Mouse (Mus musculus): ENCODE data around the gene Igsf3.
"Not testable (repeated sequence)": the region's sequence is repeated elsewhere in the genome, so short reads cannot be mapped to it uniquely, and the experiment has no call there.

Gene Igsf3

DNA sequence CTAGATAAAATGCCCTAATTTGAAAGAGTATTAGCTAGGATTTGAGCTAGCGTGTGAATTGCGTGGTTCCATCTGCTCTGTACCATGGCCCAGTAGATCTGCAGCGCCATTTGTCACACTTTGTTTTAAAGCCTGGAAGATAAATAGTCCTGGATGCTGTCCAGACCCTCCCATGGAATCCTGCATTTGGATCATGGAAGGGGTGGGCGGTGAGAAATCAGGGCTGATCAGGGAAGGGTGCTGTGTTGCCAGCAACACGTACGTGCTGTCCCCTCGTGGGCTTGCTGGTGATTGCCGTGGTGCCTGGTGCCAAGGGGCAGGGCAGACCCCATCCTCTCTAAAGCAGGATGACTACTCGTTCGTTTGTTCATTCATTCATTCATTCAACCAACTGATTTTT lies 28.6 kb downstream of the Igsf3 start:
- DNase-seq (ENCODE audit: low spot score) = no peak

DNA sequence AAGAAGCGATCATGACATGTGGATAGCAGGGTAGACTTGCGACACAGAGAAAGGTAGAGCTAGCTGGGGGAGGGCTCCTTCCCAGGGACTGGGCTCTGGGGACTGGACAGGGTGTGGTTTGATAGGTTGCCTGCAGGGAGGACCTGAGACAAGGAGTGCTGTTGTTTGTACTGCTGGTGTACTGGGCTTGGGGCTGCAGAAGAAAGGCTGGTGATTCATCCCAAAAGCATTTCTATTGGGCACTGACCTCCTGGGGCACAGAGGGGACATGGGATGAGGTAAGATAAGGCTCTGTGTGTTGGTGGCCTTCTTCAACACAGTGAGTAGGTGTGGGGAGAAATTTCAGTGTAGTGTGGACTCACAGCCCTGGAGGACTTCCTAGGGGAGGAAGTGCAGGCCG lies 29.2 kb downstream of the Igsf3 start:
- DNase-seq (ENCODE audit: low spot score) = no peak

DNA sequence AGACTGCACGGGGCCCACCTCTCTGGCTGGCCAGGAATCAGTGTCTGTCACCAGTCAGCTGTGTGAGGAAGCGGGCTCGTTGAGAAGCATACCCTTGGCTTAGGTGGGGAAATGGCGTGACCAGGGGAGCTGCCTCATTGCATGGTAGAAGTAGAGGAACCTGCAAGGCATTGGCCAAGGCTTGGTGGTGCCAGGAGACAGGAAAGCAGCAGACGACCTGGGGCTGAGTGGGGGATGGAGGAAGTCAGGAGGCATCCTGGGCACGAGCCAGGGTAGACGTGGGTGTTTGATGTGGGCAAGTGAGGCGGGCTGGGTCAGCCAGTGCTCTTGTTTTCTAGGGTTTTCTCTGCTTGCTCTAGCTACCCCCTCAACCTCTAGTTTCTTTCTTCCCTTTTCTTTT lies 30.7 kb downstream of the Igsf3 start:
- no peak for DNase-seq (ENCODE audit: low spot score)

DNA sequence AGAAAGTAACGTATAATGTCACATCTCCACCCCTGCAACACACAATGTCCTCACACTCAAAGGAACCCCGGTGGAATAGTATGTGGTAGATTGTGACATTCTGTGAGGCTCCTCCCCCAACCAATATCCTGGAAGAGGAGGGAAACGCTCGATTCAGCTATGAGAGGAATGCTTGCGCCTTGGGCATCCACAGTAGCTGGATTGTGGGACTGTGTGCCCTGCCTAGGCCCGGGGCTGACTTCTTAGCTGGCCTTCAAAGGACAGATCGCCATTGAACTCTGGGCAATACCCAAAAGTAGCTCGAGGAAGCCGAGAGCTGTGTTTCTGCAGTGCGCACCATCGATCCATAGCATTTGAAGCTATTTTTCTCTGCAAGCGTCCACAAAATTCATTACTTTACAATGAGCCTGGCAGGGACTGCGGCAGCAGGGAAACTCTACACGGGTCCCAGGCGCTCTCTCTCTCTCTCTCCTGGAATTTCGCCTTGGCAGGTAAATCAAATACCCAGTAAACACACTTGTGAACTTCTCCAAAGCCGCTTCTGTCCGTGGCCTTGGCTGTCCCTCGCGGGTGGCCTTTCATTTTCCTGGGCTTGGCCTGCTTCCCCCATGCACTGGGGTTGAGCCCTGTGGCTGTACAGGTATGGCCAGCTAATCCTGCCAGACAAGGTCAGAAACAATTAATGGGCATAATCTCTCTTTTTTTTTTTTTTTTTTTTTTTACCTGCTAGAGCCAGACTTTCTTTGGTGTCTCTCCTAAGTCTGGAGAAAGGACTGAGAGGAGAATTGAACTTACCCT lies 32.3 kb downstream of the Igsf3 start:
- DNase-seq (ENCODE audit: low spot score) = no peak

DNA sequence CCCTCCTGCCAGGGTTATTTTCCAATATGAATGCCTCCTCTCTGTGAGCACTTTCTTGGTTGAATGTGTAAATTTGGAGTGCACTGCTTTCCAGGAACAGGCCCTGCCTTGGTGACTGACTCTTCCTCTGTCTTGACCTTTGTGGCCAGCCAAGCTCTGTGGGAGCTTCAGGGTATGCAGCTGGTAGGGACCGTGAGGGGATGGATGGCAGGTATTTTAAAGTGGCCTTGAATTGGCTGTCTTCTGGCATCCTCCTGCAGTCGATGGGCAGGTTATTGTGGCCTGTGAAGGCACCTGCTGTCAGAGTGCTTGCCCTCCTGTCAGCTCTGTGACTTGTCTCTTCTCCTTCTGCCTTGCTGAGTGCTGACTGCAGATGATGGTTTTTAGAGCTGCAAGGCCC lies 33.3 kb downstream of the Igsf3 start:
- DNase-seq (ENCODE audit: low spot score) = no peak

DNA sequence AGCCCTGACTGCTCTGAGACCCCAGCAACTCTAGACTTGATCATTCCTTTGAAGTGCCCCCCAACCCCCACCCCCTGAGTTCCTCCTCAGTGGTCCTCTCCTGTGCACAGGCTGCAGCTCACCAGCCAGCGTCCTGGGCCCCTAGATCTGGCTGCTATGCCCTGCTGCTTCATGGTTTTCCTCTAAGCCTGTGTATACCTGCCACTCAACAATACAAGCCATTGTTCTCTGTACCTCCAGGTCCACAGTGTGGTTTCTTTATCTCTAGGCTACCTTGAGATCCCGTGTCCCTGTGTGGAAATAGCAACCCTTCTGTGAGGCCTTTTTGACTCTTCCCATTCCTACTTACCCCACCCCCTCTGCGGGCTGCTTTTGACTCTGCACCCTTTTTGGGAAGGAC lies 33.9 kb downstream of the Igsf3 start:
- DNase-seq (ENCODE audit: low spot score) = no peak

DNA sequence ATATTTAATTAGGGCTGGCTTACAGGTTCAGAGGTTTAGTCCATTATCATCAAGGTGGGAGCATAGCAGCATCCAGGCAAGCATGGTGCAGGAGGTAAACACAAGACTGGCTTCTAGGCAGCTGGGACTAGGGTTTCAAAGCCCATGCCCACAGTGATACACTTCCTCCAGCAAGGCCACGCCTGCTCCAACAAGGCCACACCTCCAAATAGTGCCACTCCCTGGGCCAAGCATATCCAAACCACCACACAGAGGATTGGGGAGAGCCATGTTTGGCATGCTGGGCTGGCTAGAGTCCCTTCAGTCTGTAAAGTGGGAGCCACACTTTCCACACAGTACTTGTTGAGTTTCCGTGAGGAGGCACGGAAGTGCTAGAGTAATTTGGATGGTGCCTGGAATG lies 34.7 kb downstream of the Igsf3 start:
- no peak for DNase-seq (ENCODE audit: low spot score)

DNA sequence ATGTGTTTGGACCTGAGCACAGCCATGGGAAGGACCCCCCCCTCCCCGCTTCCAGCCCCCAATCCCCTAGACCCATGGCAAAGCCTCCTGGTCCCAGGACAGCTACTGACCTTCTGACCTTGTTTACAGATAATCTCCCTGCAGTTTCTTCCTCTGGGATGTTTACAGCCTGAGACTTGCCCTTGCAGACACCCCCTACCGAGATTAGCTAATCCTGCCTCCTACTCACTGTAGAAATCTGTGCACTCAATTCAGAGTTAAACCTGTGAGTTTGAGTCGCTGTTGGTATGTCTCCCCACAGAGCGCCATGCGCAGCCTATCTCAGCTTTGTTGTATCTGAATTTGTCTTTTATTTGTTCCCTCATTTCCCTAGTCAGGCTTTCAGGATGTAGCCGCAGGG lies 35.2 kb downstream of the Igsf3 start:
- DNase-seq (ENCODE audit: low spot score) = no peak

DNA sequence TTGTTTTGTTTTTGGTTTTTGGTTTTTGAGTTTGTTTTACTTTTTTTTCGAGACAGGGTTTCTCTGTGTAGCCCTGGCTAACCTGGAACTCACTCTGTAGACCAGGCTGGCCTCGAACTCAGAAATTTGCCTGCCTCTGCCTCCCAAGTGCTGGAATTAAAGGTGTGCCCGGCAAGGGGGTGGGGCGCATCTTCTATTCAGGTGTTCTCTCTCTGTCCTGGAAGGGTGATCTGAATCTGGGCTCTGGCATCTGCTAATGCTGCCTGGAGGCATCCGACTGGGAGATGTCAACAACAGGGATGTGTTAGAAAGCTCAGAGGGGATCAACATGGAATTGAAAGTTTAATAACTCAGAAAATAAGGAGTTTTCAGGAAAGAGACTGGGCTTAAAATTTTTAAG lies 36.1 kb downstream of the Igsf3 start:
- not testable (repeated sequence) for DNase-seq (ENCODE audit: low spot score)

DNA sequence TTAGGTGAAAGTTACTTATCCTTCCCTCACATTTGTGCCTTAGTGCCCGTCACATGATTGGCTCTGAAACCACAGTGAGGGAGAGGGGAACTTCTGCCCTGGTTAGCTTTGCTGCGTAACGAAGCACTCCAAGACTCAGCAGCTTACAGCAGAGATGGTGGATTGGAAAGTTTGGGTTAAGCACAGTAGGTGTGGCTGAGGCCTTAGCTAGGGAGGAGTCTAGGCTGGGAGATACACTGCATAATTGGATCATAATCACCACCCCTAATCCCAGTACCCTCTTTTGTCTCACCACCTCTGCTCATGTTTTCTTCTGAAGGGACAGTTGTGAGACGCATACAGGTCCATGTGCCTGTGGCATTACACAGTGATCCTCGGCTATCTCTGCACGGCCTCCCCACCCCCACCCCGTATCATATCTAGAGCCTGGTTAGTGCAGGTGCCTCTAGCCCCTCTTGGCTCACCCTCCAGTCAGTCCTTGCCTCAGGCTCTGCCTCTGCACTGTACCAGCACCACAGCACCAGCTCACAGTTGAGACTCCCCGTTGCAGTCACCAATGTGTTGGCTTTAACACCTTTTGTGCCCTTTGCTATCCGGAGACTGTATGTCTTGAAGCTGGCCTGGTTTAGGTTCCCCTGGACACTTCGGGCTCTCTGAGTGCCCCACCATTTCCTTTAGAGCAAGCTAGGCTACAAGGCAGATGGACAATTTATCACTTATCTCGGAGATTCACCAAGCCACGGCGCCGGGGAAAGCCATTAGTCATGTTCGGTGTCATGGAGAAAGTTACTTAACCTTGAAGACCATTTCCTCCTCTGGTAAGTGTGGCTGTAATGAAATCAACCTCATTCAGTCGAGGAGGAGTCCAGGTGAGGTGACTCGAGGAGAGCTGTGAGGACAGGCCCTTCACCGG lies 42.1 kb downstream of the Igsf3 start:
- no peak for DNase-seq (ENCODE audit: low spot score)

DNA sequence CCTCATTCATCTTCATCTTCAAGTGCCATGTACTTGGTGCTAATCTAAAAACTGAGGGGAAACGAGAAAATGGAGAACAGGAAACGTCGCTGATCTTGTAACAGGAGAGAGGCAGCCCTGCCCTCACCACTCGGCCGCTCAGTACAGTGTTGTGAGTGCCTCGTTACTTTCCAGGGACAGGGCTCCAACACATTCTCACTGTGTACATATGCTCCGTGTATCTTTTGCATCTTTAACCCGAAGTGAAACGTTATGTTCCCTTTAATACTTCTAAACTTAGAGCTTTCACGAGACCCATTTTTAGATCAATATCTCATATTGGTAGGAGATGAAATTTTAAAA lies 42.7 kb downstream of the Igsf3 start:
- DNase-seq (ENCODE audit: low spot score) = no peak

DNA sequence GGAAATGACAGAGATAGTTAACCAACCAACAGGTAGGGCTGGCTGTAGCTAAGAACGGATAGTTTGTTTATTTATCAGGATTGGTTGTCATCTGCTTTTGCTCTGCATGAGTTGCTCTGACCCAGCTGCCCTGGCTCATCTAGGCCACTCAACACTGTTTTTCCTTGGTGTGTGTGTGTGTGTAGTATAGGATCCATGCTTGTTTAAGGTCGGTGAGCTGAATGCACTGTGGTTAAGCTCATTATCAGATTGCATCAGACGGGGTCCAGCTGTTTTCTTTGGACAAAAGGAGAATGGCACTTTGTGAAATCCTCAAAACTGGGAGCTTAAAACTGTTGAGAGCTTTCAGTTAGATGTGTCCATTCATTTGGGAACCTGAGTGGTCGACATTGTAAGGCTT lies 46.3 kb downstream of the Igsf3 start:
- DNase-seq (ENCODE audit: low spot score) = no peak

DNA sequence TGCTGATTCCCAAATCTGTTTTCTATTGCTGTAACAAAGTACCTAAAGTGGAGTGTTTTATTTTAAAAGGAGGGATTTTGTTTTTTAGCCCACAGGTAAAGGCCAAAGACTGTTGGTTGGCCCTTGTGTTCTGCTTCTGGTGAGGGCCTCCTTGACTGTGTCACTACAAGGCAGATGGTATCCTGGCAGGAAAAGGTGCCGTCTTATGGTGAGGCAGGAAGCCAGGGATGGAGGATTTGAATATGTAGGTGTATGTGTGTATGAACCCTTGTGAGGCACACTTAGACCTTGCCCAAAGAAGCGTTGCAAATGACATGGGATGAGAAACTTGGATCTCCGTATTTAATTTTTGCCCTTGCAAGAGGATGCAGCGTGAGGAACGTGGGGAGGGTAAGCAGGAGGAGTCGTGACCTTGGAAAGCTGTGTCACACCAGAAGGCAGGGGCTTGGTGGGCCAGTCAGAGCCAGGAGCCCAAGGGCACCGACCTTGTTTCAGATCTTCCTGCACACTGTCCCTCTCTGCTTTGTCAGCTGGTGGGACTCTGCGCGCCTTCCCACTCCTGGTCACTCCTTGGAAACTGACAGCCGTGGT lies 47.5 kb downstream of the Igsf3 start:
- no peak for DNase-seq (ENCODE audit: low spot score)

DNA sequence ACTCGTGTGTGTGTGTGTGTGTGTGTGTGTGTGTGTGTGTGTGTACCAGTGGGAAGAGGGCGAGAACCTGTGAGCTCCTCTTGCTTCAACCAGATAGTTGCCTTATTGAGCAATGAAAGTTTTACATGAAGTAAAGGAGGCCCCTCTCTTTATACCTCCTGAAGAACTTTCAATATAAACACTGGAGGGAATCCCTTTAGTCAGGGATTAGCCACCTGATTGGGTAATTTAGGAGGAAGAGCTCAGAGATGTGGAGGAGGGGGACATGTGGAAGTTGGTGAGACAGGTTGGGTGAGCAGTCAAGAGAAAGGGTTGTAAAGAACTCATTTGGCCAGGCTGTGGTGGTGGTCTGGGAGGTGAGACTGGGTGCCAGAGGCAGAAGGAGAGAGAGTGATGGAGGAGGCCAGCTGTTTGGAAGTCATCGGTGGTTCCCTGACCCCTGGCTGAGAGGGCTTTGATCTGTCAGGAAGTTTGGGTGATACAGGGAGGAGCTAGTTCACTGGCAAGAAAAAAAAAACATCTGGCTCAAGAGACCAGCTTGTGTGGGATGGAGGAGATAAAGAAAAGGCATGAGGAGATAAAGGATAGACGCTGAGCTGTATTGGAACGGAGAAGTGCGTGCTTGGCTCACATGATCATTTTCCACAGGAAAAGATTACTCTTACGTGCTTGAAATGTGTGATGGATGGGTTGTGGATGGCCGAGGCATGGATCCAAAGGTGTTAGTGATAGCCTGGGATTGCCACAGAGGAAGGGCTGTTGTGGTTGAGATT lies 53.3 kb downstream of the Igsf3 start:
- no peak for DNase-seq (ENCODE audit: low spot score)

DNA sequence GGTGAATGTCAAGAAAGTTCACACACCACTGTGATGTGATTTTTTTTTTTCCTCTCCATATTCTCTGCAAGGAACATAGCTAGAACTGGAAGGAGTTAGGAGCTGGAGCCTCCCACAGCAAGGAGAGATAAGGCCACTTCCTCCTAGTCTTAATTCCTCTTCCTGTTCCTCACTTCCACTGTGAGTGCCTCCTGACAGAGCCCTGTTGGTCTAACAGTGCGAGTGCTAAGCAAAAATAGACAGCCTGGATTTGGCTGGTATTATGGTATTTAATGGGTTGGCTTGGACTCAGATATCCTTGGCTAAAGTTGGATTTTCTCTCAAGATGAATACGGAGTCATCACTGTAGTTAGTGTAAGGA lies 53.9 kb downstream of the Igsf3 start:
- DNase-seq (ENCODE audit: low spot score) = no peak

DNA sequence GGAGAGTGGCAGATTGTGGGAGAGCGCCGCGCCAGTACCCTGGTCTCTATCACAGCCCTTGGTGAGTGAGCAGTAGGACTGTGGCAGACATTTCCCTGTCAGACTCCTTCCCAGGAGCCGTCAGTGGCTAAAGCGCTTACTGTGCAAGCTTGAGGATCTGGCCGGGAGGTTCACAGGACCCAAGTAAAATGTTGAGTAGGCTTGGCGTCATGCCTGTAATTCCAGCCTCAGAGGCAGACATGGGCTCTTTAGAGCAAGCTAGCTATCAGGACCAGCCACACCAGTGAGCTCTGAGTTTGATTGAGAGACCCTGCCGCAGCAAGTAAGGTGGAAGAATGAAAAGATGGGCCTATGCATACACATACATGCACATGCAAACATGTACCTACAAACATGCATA lies 58.8 kb downstream of the Igsf3 start:
- no peak for DNase-seq (ENCODE audit: low spot score)

DNA sequence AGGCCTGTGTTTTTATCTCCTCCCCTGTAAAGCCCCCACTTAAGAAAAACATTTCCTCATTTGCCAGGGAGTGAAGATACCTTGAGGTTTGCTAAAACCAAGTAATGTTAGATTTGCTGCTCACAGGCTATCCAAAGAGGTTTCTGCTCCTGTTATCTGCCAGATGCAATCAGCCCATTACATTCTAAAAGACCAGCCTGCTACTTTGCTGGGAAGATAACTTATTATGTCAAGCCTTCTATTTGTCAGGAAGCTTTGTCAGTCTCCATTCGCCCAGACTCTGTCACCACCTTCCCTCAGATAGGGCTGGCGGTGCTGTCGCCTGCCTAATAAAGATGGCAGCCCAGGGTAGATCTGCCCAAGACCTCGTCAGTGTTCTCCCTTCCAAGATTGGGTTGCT lies 59.6 kb downstream of the Igsf3 start:
- DNase-seq (ENCODE audit: low spot score) = no peak

DNA sequence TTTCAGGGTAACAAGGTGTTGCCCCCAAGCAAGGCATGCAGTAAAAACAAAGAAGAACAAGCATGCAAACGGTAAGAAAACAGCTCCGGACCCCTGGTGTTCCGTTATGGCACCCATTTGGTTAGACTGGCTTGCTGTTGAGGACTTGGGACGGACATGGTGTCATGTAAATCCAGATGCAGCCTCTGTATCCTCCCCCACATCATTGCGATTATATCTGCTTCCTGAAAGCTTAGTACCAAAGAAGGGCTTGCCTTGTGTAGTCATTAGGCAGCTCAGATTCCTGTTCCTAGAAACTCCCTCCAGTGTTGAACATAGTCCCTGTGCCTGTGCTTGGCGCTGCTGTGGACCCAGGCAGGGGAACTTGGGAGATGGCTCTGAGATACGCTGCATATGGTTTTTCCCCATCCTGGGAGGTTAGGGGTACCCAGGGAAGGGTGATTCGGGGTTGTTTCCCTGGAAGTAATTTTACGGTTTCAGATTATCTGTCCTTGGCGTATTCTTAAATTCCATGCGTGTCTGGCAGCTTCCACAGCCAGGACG lies 60.2 kb downstream of the Igsf3 start:
- DNase-seq (ENCODE audit: low spot score) = no peak

DNA sequence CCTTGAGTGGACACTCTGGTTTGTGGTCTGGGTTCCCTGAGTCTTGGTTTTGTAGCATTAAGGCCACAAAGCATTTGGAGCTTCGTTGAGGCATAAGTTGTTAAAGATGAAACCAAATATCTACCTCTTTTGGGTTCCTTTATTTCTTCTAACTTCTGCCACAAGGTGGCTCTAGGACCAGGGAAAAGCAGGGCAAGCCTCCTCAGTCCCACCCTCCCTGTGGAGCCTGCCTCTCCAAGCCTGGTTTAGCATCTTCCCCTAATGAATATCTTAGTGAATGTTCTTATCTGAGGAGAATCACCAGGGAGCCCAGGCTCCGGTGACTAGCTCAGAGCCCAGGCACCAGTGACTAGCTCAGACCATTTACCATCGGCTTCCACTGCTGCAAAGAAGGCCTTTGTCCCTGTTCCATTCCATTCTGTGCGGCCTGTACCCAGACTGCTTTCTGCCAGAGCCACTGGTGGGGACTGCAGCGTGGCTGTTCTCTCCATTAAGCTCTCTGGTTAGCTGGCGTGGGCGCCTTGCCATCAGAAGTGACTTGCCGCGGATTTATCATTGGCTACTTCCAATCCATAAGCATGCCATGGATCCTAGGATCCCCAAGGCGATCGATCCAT lies 66.5 kb downstream of the Igsf3 start:
- DNase-seq (ENCODE audit: low spot score) = no peak

DNA sequence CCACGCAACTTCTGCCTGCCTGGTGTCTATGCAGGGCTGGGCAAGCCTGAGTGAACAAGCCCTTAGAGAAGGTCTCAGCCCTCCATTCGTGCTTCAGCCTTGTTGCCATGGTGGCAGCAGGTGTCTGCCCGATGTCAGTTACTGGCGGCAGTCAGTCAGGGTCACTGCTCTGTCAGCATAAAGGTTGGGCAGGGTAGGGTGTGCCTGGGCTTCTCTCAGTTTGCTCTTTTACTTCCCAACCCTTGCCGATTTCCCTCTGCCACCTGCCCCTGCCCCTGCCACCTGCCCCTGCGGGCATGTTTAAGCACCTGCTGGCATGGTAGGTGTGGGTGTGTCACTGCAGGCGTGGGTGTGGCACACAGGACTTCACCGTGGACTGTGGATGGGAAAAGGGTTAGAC lies 67.6 kb downstream of the Igsf3 start:
- DNase-seq (ENCODE audit: low spot score) = no peak

DNA sequence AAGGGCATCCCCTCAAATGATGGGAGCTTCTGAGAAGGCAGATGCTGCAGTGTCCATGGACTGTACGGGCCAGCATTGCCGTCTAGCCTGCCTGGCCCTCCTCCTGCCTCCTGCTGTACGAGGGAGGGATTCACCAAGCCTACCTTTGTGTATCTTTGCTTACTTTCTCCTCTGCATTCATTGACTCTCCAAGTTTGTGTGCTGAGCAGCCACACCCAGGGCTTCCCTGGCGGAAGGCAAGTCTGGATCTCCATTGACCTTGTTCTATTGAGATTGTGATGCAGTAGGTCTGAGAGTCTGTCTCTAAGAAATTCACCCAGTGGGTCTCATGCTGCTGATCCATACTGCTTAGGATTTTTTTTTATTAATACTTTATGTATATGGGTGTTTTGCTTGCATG lies 70.4 kb downstream of the Igsf3 start:
- DNase-seq (ENCODE audit: low spot score) = no peak

DNA sequence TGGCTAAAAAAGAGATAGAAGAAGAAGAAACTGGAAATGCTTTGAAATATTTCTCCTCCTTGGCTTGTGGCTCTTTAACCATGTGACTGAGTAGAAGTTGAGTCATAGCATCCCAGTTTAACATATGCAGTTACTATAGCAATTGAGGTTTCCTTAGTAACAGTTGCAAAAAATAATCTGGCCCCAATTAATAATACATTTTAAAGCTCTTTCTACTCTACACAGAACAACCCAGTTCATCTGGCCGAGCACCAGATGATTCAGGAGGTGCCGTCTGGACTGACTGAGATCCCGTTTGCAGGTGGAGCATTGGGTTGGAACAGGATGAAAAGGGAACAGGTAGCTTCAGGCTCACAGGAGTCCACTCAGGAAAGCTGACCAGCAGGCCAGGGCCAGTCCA lies 71.9 kb downstream of the Igsf3 start:
- no peak for DNase-seq (ENCODE audit: low spot score)

Measured in embryo, embryonic 10.5 days (tissue).